Mouse (Mus musculus): ENCODE measurements around the gene Usp39.

GRCm38 (mm10) chr6:72323786-72324508 is 21.0 kb downstream of the Usp39 start:
- TF ChIP-seq CHD2 (IDR thresholded peaks at IDR 0.05; ENCODE audit: low read depth, low read length) (no peak), ZC3H11A (IDR thresholded peaks at IDR 0.05; ENCODE audit: borderline replicate concordance, low read depth, low read length) (no peak), MAFK (IDR thresholded peaks at IDR 0.05; ENCODE audit: insufficient read depth, low read depth, low read length) (no peak), HCFC1 (IDR thresholded peaks at IDR 0.05; ENCODE audit: borderline replicate concordance, insufficient read depth, low read length) (no peak), ZNF384 (IDR thresholded peaks at IDR 0.05; ENCODE audit: low read depth, low read length) (no peak)

All from ES-E14 (cell line).